Mouse (Mus musculus): ENCODE measurements around the gene Ddr1.

- no peak for TF ChIP-seq CTCF (conservative IDR thresholded peaks at IDR 0.05; ENCODE audit: insufficient read depth, insufficient read length, low read depth, low read length)
- no peak for TF ChIP-seq POLR2A (IDR thresholded peaks at IDR 0.05; ENCODE audit: low read depth, low read length)
Observed at GRCm38 (mm10) chr17:35698501-35698883, 5.9 kb downstream of the Ddr1 start.
